Mouse (Mus musculus): Measurements from ENCODE around the gene Rplp0. TPM values are rescaled to one million over a fixed set of nuclear protein-coding genes. Genes with fewer than 3 reads are reported as not detected.
"Not testable (repeated sequence)": the region's sequence is repeated elsewhere in the genome, so short reads cannot be mapped to it uniquely, and the experiment has no call there.

The Rplp0 gene
- total RNA-seq, 2 experiments from 2014 or later: 938 to 959 TPM

GRCm38 (mm10) chr5:115551386-115551785 is 7.9 kb upstream of the Rplp0 start:
- DNase-seq: no peak

GRCm38 (mm10) chr5:115551799-115552198 is 7.5 kb upstream of the Rplp0 start:
- DNase-seq: no peak

GRCm38 (mm10) chr5:115553801-115554420 is 5.4 kb upstream of the Rplp0 start:
- no peak for DNase-seq

- DNase-seq: no peak
Observed at GRCm38 (mm10) chr5:115554536-115555291, 4.6 kb upstream of the Rplp0 start.

- DNase-seq: peak; percentile 76
Observed at GRCm38 (mm10) chr5:115556217-115556616, 3.0 kb upstream of the Rplp0 start.

- no peak for DNase-seq
Observed at GRCm38 (mm10) chr5:115558182-115558794, 979 bp upstream of the Rplp0 start.

- no peak for DNase-seq
Observed at GRCm38 (mm10) chr5:115560336-115560905, 1.2 kb downstream of the Rplp0 start.

GRCm38 (mm10) chr5:115563771-115564585 is 4.7 kb downstream of the Rplp0 start:
- DNase-seq: no peak

- peak; percentile 81 for DNase-seq
Observed at GRCm38 (mm10) chr5:115564737-115565393, 5.6 kb downstream of the Rplp0 start, which contains the start of gene Gcn1l1. TSS of gene Gcn1l1 (plus strand) at chr5:115565254.

GRCm38 (mm10) chr5:115565403-115565802 is 6.1 kb downstream of the Rplp0 start:
- no peak for DNase-seq

- no peak for DNase-seq
Observed at GRCm38 (mm10) chr5:115568681-115569080, 9.4 kb downstream of the Rplp0 start.

- DNase-seq: no peak
Observed at GRCm38 (mm10) chr5:115569308-115569707, 10.0 kb downstream of the Rplp0 start.

GRCm38 (mm10) chr5:115569721-115570120 is 10.5 kb downstream of the Rplp0 start:
- no peak for DNase-seq

GRCm38 (mm10) chr5:115571086-115571485 is 11.8 kb downstream of the Rplp0 start:
- no peak for DNase-seq

GRCm38 (mm10) chr5:115572679-115573535 is 13.6 kb downstream of the Rplp0 start:
- DNase-seq: no peak

- DNase-seq: peak; percentile 68
Observed at GRCm38 (mm10) chr5:115574992-115575391, 15.7 kb downstream of the Rplp0 start.

GRCm38 (mm10) chr5:115577686-115578085 is 18.4 kb downstream of the Rplp0 start:
- DNase-seq: not testable (repeated sequence)

GRCm38 (mm10) chr5:115578922-115579321 is 19.7 kb downstream of the Rplp0 start:
- no peak for DNase-seq

GRCm38 (mm10) chr5:115579363-115579762 is 20.1 kb downstream of the Rplp0 start:
- DNase-seq: no peak

- no peak for DNase-seq
Observed at GRCm38 (mm10) chr5:115580229-115581001, 21.1 kb downstream of the Rplp0 start.

All from gastrocnemius, postnatal 10 days (tissue).